Mouse (Mus musculus): ENCODE measurements around the gene Gm17660. TPM values are rescaled to one million over a fixed set of nuclear protein-coding genes. Genes with fewer than 3 reads are reported as not detected.
A peak's percentile ranks its signal among the peaks of the same experiment; 100 is the strongest.
"Not testable (repeated sequence)": the region's sequence is repeated elsewhere in the genome, so short reads cannot be mapped to it uniquely, and the experiment has no call there.

Gene Gm17660
- polyA plus RNA-seq, 1 experiment from 2014 or later, result not detected

GRCm38 (mm10) chr5:104032434-104033097, 44.8 kb downstream of the Gm17660 start:
- H3K27ac ChIP-seq, result no peak overlapping the region
- ATAC-seq, result no peak
- no peak overlapping the region for H3K4me3 ChIP-seq
- H3K9ac ChIP-seq, result no peak overlapping the region
- no peaks in the 10 kb centered on the region for H3K9me3 ChIP-seq (replicated peaks)
- no peaks in the 10 kb centered on the region for H3K36me3 ChIP-seq
- no peak overlapping the region for H3K4me2 ChIP-seq
- H3K27me3 ChIP-seq (replicated peaks), result no peaks in the 10 kb centered on the region
- peaks cover 19% of the 10 kb centered on the region; the same call in 1 of the 2 replicates for H3K4me1 ChIP-seq
- WGBS (ENCODE audit: insufficient replicate concordance), result 77% methylated on average over 2 of the region's 2 CpGs

DNA sequence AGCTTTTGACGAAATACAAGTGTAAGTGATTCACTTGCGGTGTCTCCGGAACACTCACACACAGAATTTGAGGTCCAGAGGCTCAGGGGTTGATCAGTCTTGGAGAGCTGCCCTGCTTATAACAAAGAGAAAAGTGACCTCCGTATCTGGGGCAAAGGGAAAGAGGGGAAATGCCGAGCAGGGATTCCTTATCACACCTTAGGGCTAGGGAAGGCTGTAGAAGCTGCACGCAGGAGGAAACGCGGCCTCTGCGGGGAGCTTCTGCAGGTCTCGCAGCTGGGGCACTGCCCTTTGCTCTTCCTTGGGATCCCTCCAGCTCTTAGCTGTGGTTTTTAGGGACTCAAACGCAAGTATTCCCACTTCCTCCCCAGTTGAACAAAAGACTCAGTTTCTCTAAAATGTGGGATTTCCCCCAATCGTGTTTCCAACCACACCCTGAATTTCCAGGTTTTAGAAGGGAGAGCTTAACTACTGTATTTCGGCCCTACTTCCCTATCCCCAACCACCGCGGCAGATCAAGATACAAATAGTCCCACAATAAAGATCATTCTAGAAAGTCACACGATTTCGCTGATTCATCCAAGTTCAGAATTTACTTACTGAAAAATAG, 52.1 kb downstream of the Gm17660 start:
- Histone ChIP-seq H3K4me1 (peaks cover 30% of the 10 kb centered on the region), H3K9me3 (replicated peaks) (no peaks in the 10 kb centered on the region), H3K27me3 (replicated peaks) (no peaks in the 10 kb centered on the region), H3K4me3 (peak overlapping the region; percentile 12; the same call in 1 of the 2 replicates), H3K9ac (no peak overlapping the region), H3K27ac (no peak overlapping the region), H3K4me2 (peak overlapping the region; percentile 52), H3K36me3 (no peaks in the 10 kb centered on the region)
- WGBS (ENCODE audit: insufficient replicate concordance), result 20% methylated on average over 17 of the region's 17 CpGs
- no peak for ATAC-seq

DNA sequence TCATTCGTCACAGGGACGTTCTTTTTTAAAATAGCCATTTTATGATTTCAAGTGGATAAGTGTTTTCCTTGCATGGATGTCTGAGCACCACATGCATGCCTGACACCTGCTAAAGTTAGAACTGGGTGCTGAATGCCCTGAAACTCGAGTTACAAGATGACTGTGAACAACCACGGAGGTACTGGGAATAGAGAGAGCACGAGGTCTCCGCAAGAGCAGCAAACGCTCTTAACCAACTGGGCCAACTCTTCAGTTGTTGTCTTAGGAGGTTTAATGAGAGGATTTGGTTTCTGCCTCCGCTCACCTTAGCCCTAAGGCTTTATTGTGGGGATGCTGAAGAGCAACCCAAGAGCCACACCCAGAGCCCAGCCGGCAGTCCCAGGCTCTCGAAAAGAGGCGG, 52.6 kb downstream of the Gm17660 start:
- H3K27me3 ChIP-seq (replicated peaks), result no peaks in the 10 kb centered on the region
- H3K27ac ChIP-seq, result no peak overlapping the region
- H3K9ac ChIP-seq, result no peak overlapping the region
- no peaks in the 10 kb centered on the region for H3K9me3 ChIP-seq (replicated peaks)
- no peaks in the 10 kb centered on the region for H3K36me3 ChIP-seq
- 66% methylated on average over 11 of the region's 11 CpGs for WGBS (ENCODE audit: insufficient replicate concordance)
- H3K4me3 ChIP-seq, result no peak overlapping the region
- no peak for ATAC-seq
- peaks cover 36% of the 10 kb centered on the region for H3K4me1 ChIP-seq
- peak overlapping the region; percentile 52 for H3K4me2 ChIP-seq

- peaks cover 42% of the 10 kb centered on the region for H3K4me1 ChIP-seq
- H3K9ac ChIP-seq; H3K4me3 ChIP-seq; H3K4me2 ChIP-seq; ATAC-seq; H3K27ac ChIP-seq; H3K9me3 ChIP-seq (replicated peaks); H3K36me3 ChIP-seq; H3K27me3 ChIP-seq (replicated peaks): not testable (repeated sequence)
- 68% methylated on average over 5 of the region's 5 CpGs for WGBS (ENCODE audit: insufficient replicate concordance)
Observed at GRCm38 (mm10) chr5:104024193-104024592, 53.2 kb downstream of the Gm17660 start.

DNA sequence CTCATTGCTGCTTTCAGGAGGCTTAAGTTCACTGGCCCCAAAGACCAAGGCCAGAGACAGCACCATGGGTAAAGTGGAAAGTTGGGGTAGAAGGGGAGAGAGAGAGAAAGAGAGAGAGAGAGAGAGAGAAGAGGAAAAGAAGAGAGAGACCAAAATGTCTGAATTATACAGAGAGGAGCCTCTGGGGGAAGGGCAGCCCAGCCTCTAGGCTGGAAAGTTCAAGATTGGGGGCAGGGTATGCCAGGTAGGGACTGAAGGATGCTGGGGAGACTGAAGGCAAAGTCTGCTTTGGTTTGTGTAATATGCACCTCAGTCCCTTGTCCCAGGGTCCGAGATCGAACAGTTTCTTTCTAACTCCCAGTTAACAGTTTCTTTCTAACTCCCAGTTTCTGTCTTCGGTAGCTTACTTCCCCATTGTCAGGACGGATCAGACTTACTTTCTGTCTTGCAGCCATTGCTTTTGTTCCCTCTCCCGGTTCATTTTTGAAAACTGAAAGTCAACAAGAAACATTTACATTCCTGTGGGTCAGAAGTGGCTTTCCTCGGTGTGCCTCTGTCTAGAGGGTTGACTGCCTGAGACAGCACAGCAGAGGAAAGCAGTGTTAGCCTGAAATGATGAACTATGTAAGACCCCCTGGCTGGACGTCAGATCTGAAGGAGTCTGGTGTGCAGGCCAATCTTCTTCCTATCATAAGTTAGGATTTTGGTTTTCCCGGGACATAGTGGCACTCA, 54.0 kb downstream of the Gm17660 start:
- H3K4me1 ChIP-seq, result peaks cover 44% of the 10 kb centered on the region
- ATAC-seq, result no peak

DNA sequence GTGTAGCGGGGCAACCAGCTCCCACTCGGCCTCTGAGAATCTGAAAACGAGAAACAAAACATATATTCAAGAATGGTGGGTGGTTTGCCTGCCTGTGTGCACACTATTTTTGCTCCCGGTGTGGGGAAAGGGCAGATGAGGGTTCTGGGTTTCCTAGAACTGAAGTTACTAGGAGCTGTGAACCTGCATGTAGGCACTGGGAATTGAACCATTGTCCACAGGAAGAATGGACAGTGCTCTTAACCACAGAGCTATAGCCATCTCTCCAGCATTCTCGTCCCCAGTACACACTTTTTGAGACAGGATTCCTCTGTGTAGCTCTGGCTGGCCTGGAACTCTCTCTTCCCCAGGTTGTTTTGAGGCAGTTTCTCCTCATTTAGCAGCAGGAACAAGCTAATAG, 54.9 kb downstream of the Gm17660 start:
- no peak for ATAC-seq
- Histone ChIP-seq H3K4me1 (peaks cover 44% of the 10 kb centered on the region), H3K27me3 (replicated peaks) (no peaks in the 10 kb centered on the region), H3K9ac (no peak overlapping the region), H3K4me3 (peak overlapping the region; percentile 55; the same call in 1 of the 2 replicates), H3K4me2 (peak overlapping the region; percentile 72), H3K9me3 (replicated peaks) (no peaks in the 10 kb centered on the region), H3K27ac (no peak overlapping the region), H3K36me3 (peaks cover 2% of the 10 kb centered on the region)
- 35% methylated on average over 5 of the region's 5 CpGs for WGBS (ENCODE audit: insufficient replicate concordance)

More for the DNA sequence above, 54.0 kb downstream of the Gm17660 start:
- no peaks in the 10 kb centered on the region for H3K27me3 ChIP-seq (replicated peaks)
- peak overlapping the region; percentile 19 for H3K4me2 ChIP-seq
- no peak overlapping the region for H3K4me3 ChIP-seq
- WGBS (ENCODE audit: insufficient replicate concordance), result 29% methylated on average over 8 of the region's 8 CpGs
- H3K36me3 ChIP-seq, result no peaks in the 10 kb centered on the region
- H3K27ac ChIP-seq, result no peak overlapping the region
- no peaks in the 10 kb centered on the region for H3K9me3 ChIP-seq (replicated peaks)
- no peak overlapping the region for H3K9ac ChIP-seq

DNA sequence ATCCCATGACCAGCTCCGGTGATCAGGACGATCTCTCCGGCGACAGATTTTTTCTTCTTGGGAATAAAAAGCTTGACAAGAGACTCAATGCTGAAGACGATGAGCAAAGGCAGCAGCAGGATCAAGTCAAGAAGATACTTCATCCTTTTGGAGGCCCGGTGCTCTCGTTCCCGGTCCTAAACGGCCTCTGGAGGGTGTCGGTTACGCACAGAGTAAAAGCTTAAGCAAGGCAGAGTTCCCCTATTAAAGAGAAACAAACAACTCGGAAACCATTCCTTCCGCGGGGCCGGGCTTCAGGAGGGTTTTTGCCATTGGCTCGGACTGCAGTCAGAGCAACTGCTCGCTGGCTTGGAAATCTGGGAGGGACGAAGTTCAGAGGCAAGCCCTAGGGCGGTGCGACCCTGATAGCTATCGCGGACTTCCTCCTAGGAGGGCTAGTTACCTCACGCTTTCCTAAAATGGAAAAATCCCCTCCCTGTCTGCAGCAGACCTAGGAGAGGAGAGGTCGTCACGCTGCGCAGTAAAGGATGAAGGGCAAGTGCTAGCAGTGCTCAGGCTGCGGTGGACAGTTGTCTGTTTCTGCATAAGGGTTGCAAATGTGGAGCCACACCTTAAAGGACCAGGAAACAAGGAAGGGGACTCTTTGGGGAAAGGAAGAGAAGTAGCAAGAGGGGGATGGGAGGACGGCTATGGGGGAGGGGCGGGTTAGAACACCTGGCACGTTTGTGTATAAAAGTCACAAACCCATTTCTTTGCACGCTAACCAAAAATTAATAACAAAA, 55.6 kb downstream of the Gm17660 start, which contains the start of gene Hsd17b11:
Gene Hsd17b11, minus strand, starts transcription at position 323 of the 782 bp plus-strand sequence.
- Histone ChIP-seq H3K4me3 (peak within 1 kb of the TSS; percentile 55), H3K27me3 (replicated peaks) (no peaks in the 10 kb centered on the region), H3K4me2 (peak within 1 kb of the TSS; percentile 72), H3K4me1 (peaks cover 44% of the 10 kb centered on the region), H3K36me3 (peaks cover 6% of the 10 kb centered on the region), H3K27ac (peak within 1 kb of the TSS; percentile 67), H3K9me3 (replicated peaks) (no peaks in the 10 kb centered on the region), H3K9ac (peak within 1 kb of the TSS; percentile 65)
- peak; percentile 84 for ATAC-seq
- 2% methylated on average over 31 of the region's 31 CpGs for WGBS (ENCODE audit: insufficient replicate concordance)

Small RNAs within 50 kb of the gene (microRNA-seq; reads per million reads assigned to microRNA genes)
- 9.5 reads per million, percentile 21 among the genes with 10 or more reads in this experiment for gene Mir5619

Other genes starting within 250 kb of the Gm17660 start
- gene Klhl8, start 166.3 kb downstream of the Gm17660 start, polyA plus RNA-seq (2016; fragmentation: Nextera tagmentation; extraction: Ambion mirVana), result 2.1 and 2.4 TPM in 2 replicates
- 0.17 and 0.21 TPM in 2 replicates for gene Hsd17b13, start 100.2 kb downstream of the Gm17660 start, polyA plus RNA-seq (2016; fragmentation: Nextera tagmentation; extraction: Ambion mirVana)
- 1.5 and 1.7 TPM in 2 replicates for gene Hsd17b11, start 55.7 kb downstream of the Gm17660 start, polyA plus RNA-seq (2016; fragmentation: Nextera tagmentation; extraction: Ambion mirVana)
- 86.3 and 88.9 TPM in 2 replicates for gene Nudt9, start 31.3 kb downstream of the Gm17660 start, polyA plus RNA-seq (2016; fragmentation: Nextera tagmentation; extraction: Ambion mirVana)
- 3.0 and 3.8 TPM in 2 replicates for gene Sparcl1, start 36.1 kb upstream of the Gm17660 start, polyA plus RNA-seq (2016; fragmentation: Nextera tagmentation; extraction: Ambion mirVana)
- gene Dspp, start 93.1 kb upstream of the Gm17660 start, polyA plus RNA-seq (2016; fragmentation: Nextera tagmentation; extraction: Ambion mirVana), result not detected in 2 replicates
- 0.05 TPM in 1 of 2 replicates, not detected in the other for gene Dmp1, start 125.0 kb upstream of the Gm17660 start, polyA plus RNA-seq (2016; fragmentation: Nextera tagmentation; extraction: Ambion mirVana)
- gene Ibsp, start 221.6 kb upstream of the Gm17660 start, polyA plus RNA-seq (2016; fragmentation: Nextera tagmentation; extraction: Ambion mirVana), result not detected in 2 replicates
- gene Mepe, start 247.7 kb upstream of the Gm17660 start, polyA plus RNA-seq (2016; fragmentation: Nextera tagmentation; extraction: Ambion mirVana), result not detected in 2 replicates

Measured in liver, embryonic 12.5 days (tissue).